Mouse (Mus musculus) bone marrow, adult 2 months (tissue): ENCODE data around the gene Gm17087. TPM values are rescaled to one million over a fixed set of nuclear protein-coding genes. Genes with fewer than 3 reads are reported as not detected.

Experiments
- H3K27ac ChIP-seq: fragments of 200-500 bp; 2 replicates; pipeline ENCODE4 v1.5.1; 2012; ENCODE audit warnings: low read depth, mild to moderate bottlenecking, control low read depth, inconsistent platforms, low read length; ENCODE audit not compliant: control insufficient read depth, poor library complexity, insufficient read depth
- H3K4me1 ChIP-seq: fragments of 200-500 bp; 2 replicates; pipeline ENCODE4 v1.6.1; 2011; ENCODE audit warnings: low read length; ENCODE audit not compliant: control insufficient read depth, insufficient read depth
- H3K4me3 ChIP-seq: fragments of 200-500 bp; replicated peaks from 2 replicates; pipeline ENCODE3; 2011; ENCODE audit warnings: mild to moderate bottlenecking, low read depth, low read length, control low read depth; ENCODE audit not compliant: control insufficient read depth
- CTCF ChIP-seq: fragments of 200-500 bp; IDR thresholded peaks from 2 replicates; pipeline ENCODE4 v1.5.1; 2011; ENCODE audit warnings: low read length, control low read depth; ENCODE audit not compliant: control insufficient read depth, insufficient read depth
- POLR2A ChIP-seq: fragments of 200-500 bp; IDR thresholded peaks from 2 replicates; pipeline ENCODE4 v1.6.1; 2011; ENCODE audit warnings: low read depth, mild to moderate bottlenecking, control low read depth, low read length, borderline replicate concordance; ENCODE audit not compliant: control insufficient read depth
- WGBS: fragments of 180-500 bp; shearing (Covaris S2); methylation state at CpG from one replicate; pipeline ENCODE4 v1.1.7; 2018; 5-methylcytosine and 5-hydroxymethylcytosine counted together
- polyA plus RNA-seq: library from polyadenylated mRNA; stranded (reverse); fragments of >200 nt; gene quantifications from 2 replicates; pipeline ENCODE4 v1.2.4, GENCODE M21; 2011; ENCODE audit warnings: low replicate concordance; ENCODE audit not compliant: missing spikeins, insufficient read depth, insufficient read length

The Gm17087 gene
- polyA plus RNA-seq, 1 experiment = not detected

GRCm38 (mm10) chr17:8533828-8534227 is 32.9 kb downstream of the Gm17087 start:
- WGBS = 44% methylated on average over 3 of the region's 3 CpGs
- Histone ChIP-seq H3K4me3 (no peak overlapping the region), H3K27ac (no peak overlapping the region), H3K4me1 (no peaks in the 10 kb centered on the region)
- TF ChIP-seq CTCF (peak; percentile 50; the same call in 1 of the 2 replicates), POLR2A (no peak)

DNA sequence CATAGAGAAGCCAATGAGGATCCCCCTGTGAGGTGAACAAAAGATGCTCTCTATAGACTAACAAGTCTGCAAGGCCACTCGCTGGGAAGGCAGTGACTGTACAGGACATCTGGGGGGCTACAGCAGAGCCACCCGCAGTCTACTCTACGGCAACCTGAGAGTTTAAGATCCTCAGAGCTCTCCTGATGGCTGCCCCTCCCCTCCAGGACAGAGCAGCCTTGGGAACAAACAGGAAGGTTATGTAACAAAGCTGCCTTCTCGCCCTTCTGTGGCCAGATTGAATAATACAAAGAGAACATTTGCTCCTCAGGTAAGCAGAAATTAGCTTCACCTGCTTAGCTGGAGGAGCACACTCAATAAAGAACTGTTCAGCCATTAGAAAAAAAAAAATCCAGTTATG is 34.1 kb downstream of the Gm17087 start:
- TF ChIP-seq CTCF = no peak
- TF ChIP-seq POLR2A = no peak
- WGBS = 54% methylated on average over 4 of the region's 4 CpGs
- Histone ChIP-seq H3K4me1 (no peaks in the 10 kb centered on the region), H3K27ac (no peak overlapping the region), H3K4me3 (no peak overlapping the region)

DNA sequence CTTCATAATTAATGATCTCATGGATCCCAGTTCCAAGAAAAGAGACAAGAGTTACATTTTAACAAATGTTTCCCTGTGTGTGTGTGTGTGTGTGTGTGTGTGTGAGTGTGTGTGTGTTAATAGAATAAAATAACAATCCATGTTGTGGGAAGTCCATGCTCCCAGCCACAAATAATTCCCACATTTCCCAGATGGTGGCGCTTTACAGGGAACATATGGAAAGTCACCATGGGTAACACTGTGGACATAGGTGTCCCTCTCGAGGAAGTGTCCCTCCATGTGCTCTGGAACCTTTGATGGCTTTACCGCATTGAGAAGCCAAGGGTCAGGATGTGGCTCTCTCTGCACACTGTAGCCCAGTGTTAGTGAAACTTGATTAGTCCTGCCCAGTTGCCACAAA is 38.1 kb downstream of the Gm17087 start:
- H3K27ac ChIP-seq = no peak overlapping the region
- no peak overlapping the region for H3K4me3 ChIP-seq
- 77% methylated on average over 3 of the region's 3 CpGs for WGBS
- TF ChIP-seq POLR2A = no peak
- TF ChIP-seq CTCF = no peak
- H3K4me1 ChIP-seq = no peaks in the 10 kb centered on the region

DNA sequence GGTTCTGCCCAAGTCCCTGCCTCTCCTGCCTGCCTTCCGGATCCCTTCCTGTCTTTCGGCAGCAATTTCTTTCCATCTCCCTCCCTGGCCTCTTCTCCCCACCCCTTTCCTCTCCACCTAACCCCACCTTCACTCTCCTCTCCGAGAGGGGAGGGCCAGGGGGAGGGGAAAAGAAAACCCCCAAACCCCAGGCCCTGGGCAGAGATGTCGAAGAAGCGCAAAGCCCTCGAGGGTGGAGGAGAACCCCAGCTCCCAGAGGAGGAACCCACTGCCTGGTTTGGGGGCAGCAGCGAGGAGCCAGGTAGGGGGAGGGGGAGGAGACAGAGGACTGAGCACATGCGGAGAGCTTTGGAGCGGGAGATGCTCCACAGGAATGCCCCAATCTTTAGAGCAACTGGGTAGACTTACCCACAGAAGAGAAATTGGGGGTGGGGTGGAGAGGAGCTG is 39.9 kb downstream of the Gm17087 start:
- Histone ChIP-seq H3K4me1 (no peaks in the 10 kb centered on the region), H3K4me3 (no peak overlapping the region), H3K27ac (no peak overlapping the region)
- no peak for TF ChIP-seq CTCF
- no peak for TF ChIP-seq POLR2A
- WGBS = 47% methylated on average over 9 of the region's 9 CpGs

DNA sequence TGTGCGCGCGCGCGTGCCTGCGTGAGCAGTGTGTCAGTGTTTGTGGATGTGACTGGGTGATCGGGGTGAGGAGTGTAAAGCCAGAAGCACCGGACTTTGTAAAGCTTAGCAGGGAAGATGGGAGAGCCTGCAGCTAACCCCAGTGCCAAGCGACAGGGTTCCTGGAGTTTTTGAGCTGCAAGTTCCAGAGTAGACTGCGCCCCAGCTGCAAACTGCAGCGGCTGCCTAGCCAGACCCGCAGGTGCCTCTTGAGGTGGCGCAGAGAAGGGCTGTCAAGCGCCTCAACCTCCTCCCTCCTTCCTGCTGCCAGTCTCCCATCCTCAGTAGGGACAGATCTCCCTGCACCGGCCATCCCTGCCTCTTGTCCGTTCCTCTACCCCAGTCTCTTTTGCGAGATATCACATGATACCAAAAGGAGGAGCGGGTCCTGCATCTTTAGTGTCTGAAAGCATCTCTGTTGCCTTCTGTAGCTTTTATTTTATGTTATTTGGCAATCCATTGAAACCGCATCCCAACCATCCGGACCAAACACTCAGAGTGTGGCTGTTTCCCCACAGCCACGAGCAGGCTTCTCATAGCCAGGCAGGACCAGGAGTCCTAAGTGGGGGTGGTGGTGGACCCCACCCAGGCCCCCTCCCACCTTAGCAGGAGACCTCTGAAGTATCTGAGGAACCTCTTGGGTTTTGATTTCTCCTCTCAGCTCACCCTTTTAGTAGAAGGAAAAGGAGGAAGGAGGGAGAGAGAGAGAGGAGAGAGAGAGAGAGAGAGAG is 40.6 kb downstream of the Gm17087 start:
- no peaks in the 10 kb centered on the region for H3K4me1 ChIP-seq
- 7% methylated on average over 21 of the region's 21 CpGs for WGBS
- H3K27ac ChIP-seq = no peak overlapping the region
- no peak overlapping the region for H3K4me3 ChIP-seq
- TF ChIP-seq POLR2A (no peak), CTCF (no peak)

GRCm38 (mm10) chr17:8525225-8525721 is 41.5 kb downstream of the Gm17087 start, which contains the start of gene Pde10a:
TSS of gene Pde10a (plus strand) at chr17:8525372.
- H3K4me3 ChIP-seq = no peak within 1 kb of the TSS
- H3K4me1 ChIP-seq = no peaks in the 10 kb centered on the region
- no peak for TF ChIP-seq POLR2A
- no peak for TF ChIP-seq CTCF
- H3K27ac ChIP-seq = no peak within 1 kb of the TSS
- 4% methylated on average over 22 of the region's 22 CpGs for WGBS

GRCm38 (mm10) chr17:8524387-8525165 is 42.2 kb downstream of the Gm17087 start:
- no peaks in the 10 kb centered on the region for H3K4me1 ChIP-seq
- 1% methylated on average over 45 of the region's 45 CpGs for WGBS
- H3K27ac ChIP-seq = no peak overlapping the region
- H3K4me3 ChIP-seq = no peak overlapping the region
- TF ChIP-seq CTCF (no peak), POLR2A (no peak)

DNA sequence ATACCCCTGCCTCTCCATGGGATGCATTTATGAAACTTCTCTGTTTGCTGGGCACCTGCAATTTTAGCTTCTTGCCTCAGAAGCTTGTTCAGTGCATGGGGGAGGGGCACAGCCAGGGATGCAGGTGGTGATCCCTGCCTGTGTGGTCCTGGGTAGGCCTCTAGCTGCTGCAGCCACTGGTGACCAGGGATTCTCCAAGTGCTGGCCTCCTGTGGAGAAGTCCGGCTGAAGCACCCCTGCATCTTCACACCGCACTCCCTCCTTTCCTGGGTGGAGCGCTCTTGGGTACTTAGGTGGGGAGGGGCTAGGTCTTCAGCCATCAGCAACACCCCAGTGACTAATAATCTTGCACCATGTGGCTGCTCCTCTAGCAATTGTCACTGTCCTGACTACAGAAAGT is 42.8 kb downstream of the Gm17087 start:
- H3K4me1 ChIP-seq = no peaks in the 10 kb centered on the region
- no peak for TF ChIP-seq POLR2A
- TF ChIP-seq CTCF = no peak
- H3K27ac ChIP-seq = no peak overlapping the region
- no peak overlapping the region for H3K4me3 ChIP-seq
- 29% methylated on average over 3 of the region's 3 CpGs for WGBS
